Mouse (Mus musculus): ENCODE measurements around the gene Mgst3.

DNA sequence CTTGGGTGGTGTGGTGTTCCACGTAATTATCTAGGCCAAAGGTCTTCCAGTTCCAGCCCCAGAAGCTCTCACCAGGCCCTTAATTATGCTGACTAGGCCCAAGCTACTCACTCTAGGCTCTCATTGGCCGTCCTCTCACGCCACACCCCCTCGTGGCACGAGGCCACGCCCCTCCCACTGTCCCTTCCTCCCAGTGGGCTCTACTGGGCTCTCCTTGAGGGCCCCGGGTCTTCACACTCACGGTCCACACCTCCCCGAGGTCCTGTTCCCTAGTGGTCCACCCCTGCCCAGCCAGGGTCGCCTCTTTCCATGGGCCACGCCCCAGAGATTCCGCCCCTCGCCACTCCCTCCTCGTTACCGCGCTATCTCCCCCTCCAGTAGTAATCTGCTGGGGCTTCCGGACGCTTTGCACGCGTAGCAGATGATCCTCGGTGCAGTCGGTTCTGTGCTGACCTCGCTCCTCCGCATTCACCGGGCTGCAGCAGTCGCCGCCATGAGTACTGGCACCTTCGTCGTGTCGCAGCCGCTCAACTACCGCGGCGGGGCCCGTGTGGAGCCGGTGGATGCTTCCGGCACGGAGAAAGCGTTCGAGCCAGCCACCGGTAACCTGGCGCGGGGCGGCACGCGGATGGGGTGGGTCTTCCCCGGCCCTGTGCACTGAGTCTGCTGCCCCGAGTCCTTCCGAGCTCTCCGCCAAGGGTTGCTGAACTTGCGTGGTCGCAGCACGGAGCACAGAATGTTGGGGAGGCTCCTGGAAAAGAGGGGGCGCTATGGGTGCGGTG, 43.6 kb downstream of the Mgst3 start, which contains the start of gene Aldh9a1:
- TF ChIP-seq POLR2A (IDR thresholded peaks at IDR 0.05; ENCODE audit: low read depth, low read length) = peak; percentile 89
- peak; percentile 70; the same call in 1 of the 2 replicates for TF ChIP-seq MYC (IDR thresholded peaks at IDR 0.05; ENCODE audit: low read depth, low read length)

Measured in CH12.LX (cell line).